Mouse (Mus musculus) kidney, embryonic 16.5 days (tissue): ENCODE measurements around the gene Poln. TPM values are rescaled to one million over a fixed set of nuclear protein-coding genes. Genes with fewer than 3 reads are reported as not detected.

ENCODE experiments used
- ATAC-seq: fragments of 200-750 bp; cut with Nextera tagmentation; 2 replicates; pipeline ENCODE4 v1.8.0; 2017; ENCODE audit warnings: moderate TSS enrichment; ENCODE audit not compliant: low FRiP score, low TSS enrichment
- H3K27ac ChIP-seq: fragments of 300-500 bp; sonication (generic); 2 replicates; pipeline ENCODE4 v1.5.1; 2014; ENCODE audit warnings: low read length
- H3K27me3 ChIP-seq: fragments of 300-500 bp; sonication (generic); 2 replicates; pipeline ENCODE4 v1.6.1; 2014; ENCODE audit warnings: low read length, control low read depth, mixed read lengths; ENCODE audit not compliant: insufficient read depth
- H3K36me3 ChIP-seq: fragments of 300-500 bp; sonication (generic); 2 replicates; pipeline ENCODE4 v1.6.1; 2014; ENCODE audit warnings: low read length, control low read depth, mixed read lengths; ENCODE audit not compliant: insufficient read depth
- H3K4me1 ChIP-seq: fragments of 300-500 bp; sonication (generic); 2 replicates; pipeline ENCODE4 v1.6.1; 2014; ENCODE audit warnings: low read length, control low read depth, mixed read lengths; ENCODE audit not compliant: insufficient read depth
- H3K4me2 ChIP-seq: fragments of 300-500 bp; sonication (generic); replicated peaks from 2 replicates; pipeline ENCODE4 v1.6.1; 2014; ENCODE audit warnings: low read depth, low read length
- H3K4me3 ChIP-seq: fragments of 300-500 bp; sonication (generic); 2 replicates; pipeline ENCODE4 v1.5.1; 2014; ENCODE audit warnings: mild to moderate bottlenecking, low read length
- H3K9ac ChIP-seq: fragments of 300-500 bp; sonication (generic); replicated peaks from 2 replicates; pipeline ENCODE4 v1.6.1; 2014; ENCODE audit warnings: low read length
- H3K9me3 ChIP-seq: fragments of 300-500 bp; sonication (generic); 2 replicates; pipeline ENCODE4 v1.6.1; 2016; ENCODE audit warnings: low read length, control low read depth
- WGBS: fragments of 180-500 bp; shearing (Covaris S2); extraction: QIAGEN DNeasy Blood & Tissue Kit; methylation state at CpG from one replicate; pipeline ENCODE4 v1.1.7; 2014; 5-methylcytosine and 5-hydroxymethylcytosine counted together
- polyA plus RNA-seq: library from polyadenylated mRNA; unstranded; fragments of >200 nt; fragmentation: Nextera tagmentation; extraction: Ambion mirVana; gene quantifications from 2 replicates; pipeline ENCODE4 v1.2.1, GENCODE M21; 2015

The Poln gene
- polyA plus RNA-seq, 1 experiment from 2014 or later = 0.45 TPM

DNA sequence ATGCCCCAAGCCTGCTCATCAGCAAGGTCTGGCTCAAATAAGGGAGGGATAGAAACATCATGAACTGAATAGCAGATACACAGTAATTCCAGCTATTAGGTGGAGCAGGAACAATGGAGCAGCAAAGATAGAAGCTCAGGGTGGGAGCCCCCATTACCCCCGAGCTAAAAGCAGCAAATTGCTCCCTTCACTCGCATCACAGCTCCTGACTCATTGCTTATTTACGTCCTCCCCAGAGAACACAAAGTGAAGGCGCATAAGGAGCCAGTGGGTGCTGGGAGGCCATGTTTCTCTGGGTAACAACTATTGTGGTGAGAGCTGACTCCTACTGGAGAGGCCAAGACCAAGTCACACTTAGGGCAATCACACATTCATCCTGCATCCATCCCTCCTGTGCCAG lies 139.1 kb downstream of the Poln start:
- WGBS = 61% methylated on average over 4 of the region's 4 CpGs
- H3K36me3 ChIP-seq = no peaks in the 10 kb centered on the region
- no peak for ATAC-seq
- H3K9me3 ChIP-seq = no peaks in the 10 kb centered on the region
- no peak overlapping the region for H3K4me2 ChIP-seq
- H3K9ac ChIP-seq = no peak overlapping the region
- H3K4me1 ChIP-seq = no peaks in the 10 kb centered on the region
- no peaks in the 10 kb centered on the region for H3K27me3 ChIP-seq
- H3K27ac ChIP-seq = no peak overlapping the region
- no peak overlapping the region for H3K4me3 ChIP-seq

- Histone ChIP-seq H3K27ac (no peak overlapping the region), H3K9me3 (no peaks in the 10 kb centered on the region), H3K4me1 (no peaks in the 10 kb centered on the region), H3K36me3 (no peaks in the 10 kb centered on the region), H3K9ac (no peak overlapping the region), H3K27me3 (no peaks in the 10 kb centered on the region), H3K4me2 (no peak overlapping the region), H3K4me3 (no peak overlapping the region)
- 79% methylated on average over 4 of the region's 4 CpGs for WGBS
- no peak for ATAC-seq
These were observed 150.3 kb downstream of the Poln start for GRCm38 (mm10) chr5:34018968-34019367.

DNA sequence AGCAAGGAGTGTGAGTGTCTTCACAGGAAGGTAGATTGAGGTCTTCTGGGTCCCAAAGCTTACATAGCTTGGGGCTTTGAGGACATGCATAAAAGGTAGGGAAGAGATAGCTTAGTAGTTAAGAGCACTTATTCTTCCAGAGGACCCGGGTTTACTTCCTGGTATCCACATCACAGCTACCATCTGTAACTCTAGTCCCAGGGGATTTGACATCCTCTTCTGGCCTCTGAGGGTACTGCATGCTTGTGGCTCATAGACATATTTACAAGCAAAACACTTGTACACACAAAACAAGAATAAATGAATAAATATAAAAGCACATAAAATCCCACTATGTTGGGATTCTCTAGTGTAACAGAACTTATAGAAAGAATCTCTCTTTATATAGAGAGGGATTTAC lies 154.6 kb downstream of the Poln start:
- WGBS = 71% methylated on average over 1 of the region's 1 CpGs
- H3K36me3 ChIP-seq = no peaks in the 10 kb centered on the region

GRCm38 (mm10) chr5:34007392-34007941 lies 161.8 kb downstream of the Poln start:
- Histone ChIP-seq H3K4me3 (no peak overlapping the region), H3K9ac (no peak overlapping the region), H3K36me3 (no peaks in the 10 kb centered on the region), H3K27me3 (no peaks in the 10 kb centered on the region), H3K4me2 (no peak overlapping the region), H3K27ac (no peak overlapping the region), H3K9me3 (no peaks in the 10 kb centered on the region), H3K4me1 (no peaks in the 10 kb centered on the region)
- no peak for ATAC-seq
- 78% methylated on average over 4 of the region's 4 CpGs for WGBS

More for the DNA sequence above, 154.6 kb downstream of the Poln start:
- H3K4me3 ChIP-seq = no peak overlapping the region
- no peaks in the 10 kb centered on the region for H3K9me3 ChIP-seq
- no peak overlapping the region for H3K9ac ChIP-seq
- no peak for ATAC-seq
- H3K27me3 ChIP-seq = no peaks in the 10 kb centered on the region
- no peak overlapping the region for H3K4me2 ChIP-seq
- H3K27ac ChIP-seq = no peak overlapping the region
- no peaks in the 10 kb centered on the region for H3K4me1 ChIP-seq

DNA sequence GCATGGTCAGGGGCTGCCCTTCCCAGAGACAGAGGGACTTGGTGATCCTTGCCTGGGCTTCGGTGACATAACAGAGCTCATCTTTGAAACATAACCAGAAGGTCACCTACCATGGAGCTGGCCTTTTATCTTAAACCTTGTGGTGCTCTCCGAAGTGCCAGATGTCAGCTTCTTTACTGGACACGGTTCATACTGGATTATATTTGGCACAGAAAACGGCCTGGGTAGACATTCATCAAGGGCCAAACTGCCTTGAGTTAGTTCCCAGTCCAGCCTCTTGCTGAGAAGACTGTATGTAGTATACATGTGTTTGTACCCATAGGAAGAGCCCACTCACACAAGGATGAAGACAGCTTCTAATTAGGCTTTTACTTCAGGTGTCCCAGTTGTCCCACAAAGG lies 162.4 kb downstream of the Poln start:
- WGBS = 82% methylated on average over 4 of the region's 4 CpGs
- no peak overlapping the region for H3K4me2 ChIP-seq
- H3K9me3 ChIP-seq = no peaks in the 10 kb centered on the region
- ATAC-seq = no peak
- H3K27me3 ChIP-seq = no peaks in the 10 kb centered on the region
- no peaks in the 10 kb centered on the region for H3K36me3 ChIP-seq
- no peaks in the 10 kb centered on the region for H3K4me1 ChIP-seq
- no peak overlapping the region for H3K4me3 ChIP-seq
- no peak overlapping the region for H3K9ac ChIP-seq
- no peak overlapping the region for H3K27ac ChIP-seq

DNA sequence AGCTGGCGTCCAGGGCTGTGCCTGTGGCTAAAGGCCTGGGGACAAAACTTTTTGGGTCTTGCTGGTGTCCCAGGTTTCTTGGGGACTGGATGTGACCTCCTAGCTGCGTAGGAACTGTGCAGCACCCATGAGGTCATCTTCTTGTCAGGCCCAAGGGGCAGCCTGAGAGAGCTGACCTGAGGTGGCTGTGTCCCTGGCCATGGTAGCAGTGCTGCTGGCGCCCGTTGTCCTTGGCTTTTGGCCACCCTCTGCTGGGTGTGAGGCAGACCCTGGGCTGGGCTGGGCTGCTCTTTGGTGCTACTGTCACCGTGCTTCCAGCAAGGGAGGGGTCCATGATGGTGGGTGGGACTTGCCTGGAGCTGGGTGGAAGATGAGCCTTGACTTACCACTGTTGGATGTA lies 164.6 kb downstream of the Poln start:
- H3K9me3 ChIP-seq = no peaks in the 10 kb centered on the region
- no peaks in the 10 kb centered on the region for H3K36me3 ChIP-seq
- no peak overlapping the region for H3K4me3 ChIP-seq
- 81% methylated on average over 5 of the region's 5 CpGs for WGBS
- H3K9ac ChIP-seq = no peak overlapping the region
- no peak overlapping the region for H3K4me2 ChIP-seq
- ATAC-seq = no peak
- no peak overlapping the region for H3K27ac ChIP-seq
- H3K4me1 ChIP-seq = no peaks in the 10 kb centered on the region
- 0 out of 2 replicates have a peak, but pooled peaks cover 7% of the 10 kb centered on the region for H3K27me3 ChIP-seq

- no peak for ATAC-seq
- H3K27me3 ChIP-seq = peaks cover 25% of the 10 kb centered on the region
- H3K36me3 ChIP-seq = no peaks in the 10 kb centered on the region
- no peak overlapping the region for H3K4me2 ChIP-seq
- H3K27ac ChIP-seq = no peak overlapping the region
- H3K4me3 ChIP-seq = no peak overlapping the region
- no peaks in the 10 kb centered on the region for H3K9me3 ChIP-seq
- 0 out of 2 replicates have a peak, but pooled peaks cover 2% of the 10 kb centered on the region for H3K4me1 ChIP-seq
- 95% methylated on average over 4 of the region's 4 CpGs for WGBS
- H3K9ac ChIP-seq = no peak overlapping the region
These were observed 166.6 kb downstream of the Poln start for GRCm38 (mm10) chr5:34002636-34003035.

DNA sequence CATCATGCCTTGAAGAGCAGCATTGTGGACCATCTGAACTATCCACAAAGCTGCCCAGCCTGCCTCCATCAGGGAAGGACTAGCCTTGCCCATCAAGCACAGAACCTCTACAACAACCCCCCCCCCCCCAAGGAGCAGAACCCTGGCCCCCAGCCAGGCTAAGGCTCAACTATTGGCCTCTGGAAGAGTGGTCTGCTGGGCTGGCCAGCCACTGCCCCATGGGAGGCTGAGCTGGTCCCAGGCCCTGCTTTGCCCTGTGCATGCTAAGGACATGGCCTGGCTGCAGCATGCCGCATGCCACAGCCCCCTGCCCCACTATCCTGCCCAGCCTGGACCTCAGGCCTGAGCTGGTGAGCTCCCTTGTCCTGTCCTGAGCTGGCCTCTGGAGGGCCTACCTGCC lies 167.8 kb downstream of the Poln start:
- 100% methylated on average over 1 of the region's 1 CpGs for WGBS
- peaks cover 38% of the 10 kb centered on the region for H3K27me3 ChIP-seq
- no peak for ATAC-seq
- H3K9me3 ChIP-seq = no peaks in the 10 kb centered on the region
- no peak overlapping the region for H3K4me3 ChIP-seq
- H3K36me3 ChIP-seq = no peaks in the 10 kb centered on the region
- no peak overlapping the region for H3K27ac ChIP-seq
- H3K4me2 ChIP-seq = no peak overlapping the region
- H3K9ac ChIP-seq = no peak overlapping the region
- H3K4me1 ChIP-seq = peaks cover 11% of the 10 kb centered on the region; the same call in 1 of the 2 replicates

GRCm38 (mm10) chr5:34000809-34001208 lies 168.4 kb downstream of the Poln start:
- Histone ChIP-seq H3K36me3 (no peaks in the 10 kb centered on the region), H3K9ac (no peak overlapping the region), H3K4me2 (no peak overlapping the region), H3K9me3 (no peaks in the 10 kb centered on the region), H3K27ac (no peak overlapping the region), H3K27me3 (peaks cover 44% of the 10 kb centered on the region), H3K4me3 (no peak overlapping the region), H3K4me1 (peaks cover 14% of the 10 kb centered on the region)
- no peak for ATAC-seq
- 94% methylated on average over 25 of the region's 25 CpGs for WGBS

GRCm38 (mm10) chr5:33999466-34000090 lies 169.7 kb downstream of the Poln start:
- H3K27me3 ChIP-seq = peaks cover 56% of the 10 kb centered on the region
- H3K4me1 ChIP-seq = peaks cover 17% of the 10 kb centered on the region
- H3K4me3 ChIP-seq = no peak overlapping the region
- 66% methylated on average over 6 of the region's 6 CpGs for WGBS
- ATAC-seq = no peak
- H3K36me3 ChIP-seq = no peaks in the 10 kb centered on the region
- no peak overlapping the region for H3K27ac ChIP-seq
- H3K9me3 ChIP-seq = no peaks in the 10 kb centered on the region
- H3K9ac ChIP-seq = no peak overlapping the region
- no peak overlapping the region for H3K4me2 ChIP-seq
